Mouse (Mus musculus) ovary, adult 10 weeks (tissue): Measurements from ENCODE around the gene Pycr1. TPM values are rescaled to one million over a fixed set of nuclear protein-coding genes. Genes with fewer than 3 reads are reported as not detected.

Experiments used
- polyA plus RNA-seq: library from polyadenylated mRNA; stranded (reverse); fragments of 350-450 nt; fragmentation: Illumina TruSeq; extraction: RNeasy Lipid Tissue Mini Kit (QIAGEN cat#74804); gene quantifications from one replicate; pipeline ENCODE4 v1.2.3, GENCODE M21; 2014

The Pycr1 gene
- polyA plus RNA-seq = 1.6 TPM

GRCm38 (mm10) chr11:120643601-120643987 lies at the start of gene Pycr1:
Pycr1 (minus strand) TSS chr11:120643769.

GRCm38 (mm10) chr11:120672687-120673593 lies 29.4 kb upstream of the Pycr1 start, which contains the start of gene Aspscr1:
Aspscr1 (plus strand) TSS chr11:120672973.

GRCm38 (mm10) chr11:120661076-120661460 lies 17.5 kb upstream of the Pycr1 start, which contains the start of gene Notum:
Notum (minus strand) TSS chr11:120661175.

GRCm38 (mm10) chr11:120648001-120648476 lies 4.5 kb upstream of the Pycr1 start, which contains the start of gene Myadml2:
Myadml2 (minus strand) TSS chr11:120648158.

GRCm38 (mm10) chr11:120633520-120634343 lies 9.8 kb downstream of the Pycr1 start, which contains the start of gene Mafg:
Mafg (minus strand) TSS chr11:120633600.

GRCm38 (mm10) chr11:120625152-120625775 lies 18.3 kb downstream of the Pycr1 start, which contains the start of gene Sirt7:
Sirt7 (minus strand) TSS chr11:120625240.

GRCm38 (mm10) chr11:120617519-120618112 lies 26.0 kb downstream of the Pycr1 start, which contains the start of gene Pcyt2:
Pcyt2 (minus strand) TSS chr11:120617936.

GRCm38 (mm10) chr11:120608241-120609034 lies 35.1 kb downstream of the Pycr1 start, which contains the start of gene Npb:
Npb (plus strand) TSS chr11:120608477.

GRCm38 (mm10) chr11:120598283-120598989 lies 45.1 kb downstream of the Pycr1 start, which contains the start of the genes Alyref and Anapc11:
Alyref (minus strand) TSS chr11:120598365.
Anapc11 (plus strand) TSS chr11:120598421.

Other genes starting within 250 kb of the Pycr1 start
- gene Nploc4, start 206.1 kb downstream of the Pycr1 start, polyA plus RNA-seq = 22.0 TPM
- gene Tspan10, start 201.1 kb downstream of the Pycr1 start, polyA plus RNA-seq = not detected
- gene Pde6g, start 190.3 kb downstream of the Pycr1 start, polyA plus RNA-seq = not detected
- gene Oxld1, start 185.7 kb downstream of the Pycr1 start, polyA plus RNA-seq = 1.5 TPM
- 14.0 TPM for gene Ccdc137, start 185.7 kb downstream of the Pycr1 start, polyA plus RNA-seq
- 9.9 TPM for gene Arl16, start 176.2 kb downstream of the Pycr1 start, polyA plus RNA-seq
- gene Mrpl12, start 159.2 kb downstream of the Pycr1 start, polyA plus RNA-seq = 1.2 TPM
- gene Slc25a10, start 151.9 kb downstream of the Pycr1 start, polyA plus RNA-seq = not detected
- gene Gcgr, start 113.1 kb downstream of the Pycr1 start, polyA plus RNA-seq = not detected
- gene Mcrip1, start 94.0 kb downstream of the Pycr1 start, polyA plus RNA-seq = 1.5 TPM
- not detected for gene Ppp1r27, start 92.6 kb downstream of the Pycr1 start, polyA plus RNA-seq
- gene P4hb, start 70.5 kb downstream of the Pycr1 start, polyA plus RNA-seq = 235 TPM
- 29.1 TPM for gene Arhgdia, start 62.1 kb downstream of the Pycr1 start, polyA plus RNA-seq
- 37.9 TPM for gene Alyref, start 45.4 kb downstream of the Pycr1 start, polyA plus RNA-seq
- gene Anapc11, start 45.3 kb downstream of the Pycr1 start, polyA plus RNA-seq = 5.8 TPM
- not detected for gene Npb, start 35.3 kb downstream of the Pycr1 start, polyA plus RNA-seq
- gene Pcyt2, start 25.8 kb downstream of the Pycr1 start, polyA plus RNA-seq = 3.4 TPM
- gene Sirt7, start 18.5 kb downstream of the Pycr1 start, polyA plus RNA-seq = 3.2 TPM
- 10.4 TPM for gene Mafg, start 10.2 kb downstream of the Pycr1 start, polyA plus RNA-seq
- gene Myadml2, start 4.4 kb upstream of the Pycr1 start, polyA plus RNA-seq = not detected
- gene Notum, start 17.4 kb upstream of the Pycr1 start, polyA plus RNA-seq = not detected
- gene Aspscr1, start 29.2 kb upstream of the Pycr1 start, polyA plus RNA-seq = 0.77 TPM
- gene Cenpx, start 70.0 kb upstream of the Pycr1 start, polyA plus RNA-seq = not detected
- 0.40 TPM for gene Lrrc45, start 70.2 kb upstream of the Pycr1 start, polyA plus RNA-seq
- gene Rac3, start 77.7 kb upstream of the Pycr1 start, polyA plus RNA-seq = not detected
- gene Dcxr, start 83.5 kb upstream of the Pycr1 start, polyA plus RNA-seq = not detected
- gene Cbr2, start 88.3 kb upstream of the Pycr1 start, polyA plus RNA-seq = not detected
- gene Hmga1b, start 119.0 kb upstream of the Pycr1 start, polyA plus RNA-seq = not detected
- gene Rfng, start 140.4 kb upstream of the Pycr1 start, polyA plus RNA-seq = not detected
- gene Gps1, start 140.5 kb upstream of the Pycr1 start, polyA plus RNA-seq = 10.9 TPM
- 3.3 TPM for gene Dus1l, start 152.6 kb upstream of the Pycr1 start, polyA plus RNA-seq
- gene Fasn, start 180.8 kb upstream of the Pycr1 start, polyA plus RNA-seq = 2.1 TPM